ENCODE assay signal across 11 mouse cellular contexts in the genomic region with DNA sequence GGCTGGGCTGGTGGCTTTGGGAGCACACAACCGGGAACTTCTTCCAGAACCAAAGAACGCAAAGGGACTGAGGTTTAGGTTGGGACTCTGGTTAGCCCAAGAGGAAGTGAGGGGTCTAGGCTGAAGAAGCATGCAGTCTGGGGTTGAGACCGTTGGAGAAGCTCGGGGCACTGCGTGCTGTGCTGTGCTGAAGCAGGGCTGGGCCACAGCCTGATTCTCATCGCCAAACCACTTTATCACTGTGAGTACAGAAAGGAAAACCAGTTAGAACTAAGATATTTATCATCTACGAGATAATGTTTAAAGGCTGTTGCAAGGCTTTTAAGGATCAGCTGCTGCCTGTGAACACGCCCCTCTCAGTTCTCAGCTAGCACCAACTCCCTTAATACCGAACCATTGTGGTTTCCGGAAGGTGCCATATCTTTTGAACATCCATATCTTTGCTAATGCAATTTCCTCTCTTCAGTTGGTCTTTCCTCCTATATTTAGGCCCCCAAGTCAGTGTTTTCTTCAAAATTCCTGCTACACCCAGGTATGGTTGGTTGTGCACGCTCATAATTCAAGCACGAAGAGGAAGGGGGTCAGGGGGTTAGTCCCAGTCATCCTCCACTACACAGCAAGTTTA. TPM values are rescaled to one million over a fixed set of nuclear protein-coding genes. Genes with fewer than 3 reads are reported as not detected.
DNase-seq lines count a peak whose midpoint lies in the region; ATAC-seq and TF ChIP-seq lines count a peak whose summit lies in the region.
"Had no signal": no experiment of that assay in that cellular context is flagged by ENCODE, and none has a peak within 500 bp of the region (broad histone marks: within the 10 kb centered on the region; RNA-seq: fewer than 3 reads in every experiment).

No protein-coding gene starts in this region.

- H3K4me1 ChIP-seq in bone marrow macrophage, adult 2 months (ENCODE audit: control insufficient read depth, insufficient read depth, low read length): peaks cover 17% of the 10 kb centered on the region
- H3K4me1 ChIP-seq in liver, embryonic 16.5 days (ENCODE audit: control insufficient read depth, low read depth, low read length): peaks cover 33% of the 10 kb centered on the region

- no peaks in the 10 kb centered on the region for H3K27me3 ChIP-seq in liver, embryonic 16.5 days (ENCODE audit: control insufficient read depth, insufficient read depth, low read depth, low read length)
- H3K27me3 ChIP-seq: lung, embryonic 15.5 days had no signal

- H3K27ac ChIP-seq in layer of hippocampus, adult 2 months: peak overlapping the region; percentile 18; the same call in 1 of the 2 replicates
- peak overlapping the region; percentile 64 for H3K27ac ChIP-seq in bone marrow macrophage, adult 2 months (ENCODE audit: insufficient read depth, low read depth, low read length)
- H3K27ac ChIP-seq in liver, embryonic 16.5 days (ENCODE audit: low read length): peak overlapping the region; percentile 29
- H3K27ac ChIP-seq: kidney, postnatal 0 days; lung, embryonic 15.5 days had no signal

- TF ChIP-seq POLR2A in bone marrow macrophage, adult 2 months (IDR thresholded peaks at IDR 0.05; ENCODE audit: borderline replicate concordance, low read depth, low read length): no peak

- no peak for ATAC-seq in liver, embryonic 16.5 days (ENCODE audit: low read depth)

- peak overlapping the region; percentile 40 for H3K4me2 ChIP-seq in liver, embryonic 16.5 days (ENCODE audit: low read depth, low read length)
- H3K4me2 ChIP-seq: lung, embryonic 15.5 days had no signal

- no peak for DNase-seq in layer of hippocampus, adult 2 months (ENCODE audit: low spot score in 2 of 2)
- no peak for DNase-seq in layer of hippocampus, postnatal 25 days (ENCODE audit: extremely low spot score in 1 of 2, low spot score in 1 of 2)
- DNase-seq in thymus, postnatal 4 days: peak; percentile 43
- DNase-seq in adrenal gland, adult 2 months: no peak
- no peak for DNase-seq in lung, postnatal 10 days
- DNase-seq: cerebellum, adult 2 months; gastrocnemius, postnatal 14 days had no signal

- WGBS in liver, embryonic 16.5 days (ENCODE audit: insufficient replicate concordance): 15% methylated on average over 12 of the region's 12 CpGs

- H3K9me3 ChIP-seq in liver, embryonic 16.5 days (replicated peaks; ENCODE audit: control insufficient read depth, low read length): no peaks in the 10 kb centered on the region
- H3K9me3 ChIP-seq: lung, embryonic 15.5 days had no signal

- no peak overlapping the region for H3K9ac ChIP-seq in liver, embryonic 16.5 days (ENCODE audit: low read depth, low read length)
- H3K9ac ChIP-seq: lung, embryonic 15.5 days had no signal

- no peaks in the 10 kb centered on the region for H3K36me3 ChIP-seq in liver, embryonic 16.5 days (ENCODE audit: control insufficient read depth, insufficient read depth)
- H3K36me3 ChIP-seq: lung, embryonic 15.5 days had no signal

- H3K4me3 ChIP-seq in layer of hippocampus, adult 2 months: no peak overlapping the region
- H3K4me3 ChIP-seq in bone marrow macrophage, adult 2 months (ENCODE audit: insufficient read depth, low read length): peak overlapping the region; percentile 35
- H3K4me3 ChIP-seq in liver, embryonic 16.5 days (ENCODE audit: low read depth, low read length): no peak overlapping the region
- H3K4me3 ChIP-seq: lung, embryonic 15.5 days had no signal

- TF ChIP-seq CTCF in layer of hippocampus, adult 2 months (conservative IDR thresholded peaks at IDR 0.05): no peak
- TF ChIP-seq CTCF in bone marrow macrophage, adult 2 months (IDR thresholded peaks at IDR 0.05; ENCODE audit: low read depth, low read length): no peak

RNA-seq across cellular contexts. Expression of gene Grb2, which starts 4.4 kb away (rescaled TPM):
- total RNA-seq in layer of hippocampus, adult 2 months (2021): 100 to 1,000 TPM; 182 to 198 TPM
- total RNA-seq in layer of hippocampus, postnatal 25 days (2021): 100 to 1,000 TPM; 188 to 210 TPM
- polyA plus RNA-seq in bone marrow macrophage, adult 2 months (2012; ENCODE audit: insufficient read depth, insufficient read length, missing spikeins): 251 and 274 TPM in 2 replicates
- polyA plus RNA-seq in liver, embryonic 16.5 days (2015; fragmentation: Nextera tagmentation; extraction: Ambion mirVana): 49.1 and 53.1 TPM in 2 replicates
- total RNA-seq in adrenal gland, adult 2 months (2021): 100 to 1,000 TPM; 136 to 162 TPM
- 41.2 and 50.8 TPM in 2 replicates for polyA plus RNA-seq in adrenal gland, adult 2 months (2012; rRNA removed)

RNA-seq across cellular contexts. Expression of gene Tmem94, which starts 52.4 kb away (rescaled TPM):
- total RNA-seq in layer of hippocampus, adult 2 months (2021): 10 to 100 TPM; 47.4 to 58.2 TPM
- 10 to 100 TPM; 44.5 to 51.1 TPM for total RNA-seq in layer of hippocampus, postnatal 25 days (2021)
- polyA plus RNA-seq in bone marrow macrophage, adult 2 months (2012; ENCODE audit: insufficient read depth, insufficient read length, missing spikeins): 18.0 and 21.7 TPM in 2 replicates
- polyA plus RNA-seq in liver, embryonic 16.5 days (2015; fragmentation: Nextera tagmentation; extraction: Ambion mirVana): 8.9 and 10.4 TPM in 2 replicates
- total RNA-seq in adrenal gland, adult 2 months (2021): 10 to 100 TPM; 70.6 to 85.9 TPM
- 158 and 165 TPM in 2 replicates for polyA plus RNA-seq in adrenal gland, adult 2 months (2012; rRNA removed)
